Mouse (Mus musculus) neural tube, embryonic 15.5 days (tissue): ENCODE results near the gene Med23. TPM values are rescaled to one million over a fixed set of nuclear protein-coding genes. Genes with fewer than 3 reads are reported as not detected.

ENCODE experiments used
- ATAC-seq: fragments of 200-750 bp; cut with Nextera tagmentation; 2 replicates; pipeline ENCODE4 v1.8.0; 2017; ENCODE audit warnings: mild to moderate bottlenecking, moderate TSS enrichment, moderate library complexity; ENCODE audit not compliant: low FRiP score
- H3K27ac ChIP-seq: fragments of 300-500 bp; sonication (generic); replicated peaks from 2 replicates; pipeline ENCODE4 v1.5.1; 2015; ENCODE audit warnings: mild to moderate bottlenecking, inconsistent platforms
- H3K27me3 ChIP-seq: fragments of 300-500 bp; sonication (generic); replicated peaks from 2 replicates; pipeline ENCODE4 v1.6.1; 2015; ENCODE audit warnings: inconsistent platforms
- H3K36me3 ChIP-seq: fragments of 300-500 bp; sonication (generic); 2 replicates; pipeline ENCODE4 v1.6.1; 2015; ENCODE audit warnings: inconsistent platforms
- H3K4me1 ChIP-seq: fragments of 300-500 bp; sonication (generic); 2 replicates; pipeline ENCODE4 v1.6.1; 2015; ENCODE audit warnings: inconsistent platforms
- H3K4me2 ChIP-seq: fragments of 300-500 bp; sonication (generic); 2 replicates; pipeline ENCODE4 v1.6.1; 2015; ENCODE audit warnings: inconsistent platforms, mild to moderate bottlenecking, moderate library complexity
- H3K4me3 ChIP-seq: fragments of 300-500 bp; sonication (generic); replicated peaks from 2 replicates; pipeline ENCODE4 v1.5.1; 2015; ENCODE audit warnings: mild to moderate bottlenecking, inconsistent platforms
- H3K9ac ChIP-seq: fragments of 300-500 bp; sonication (generic); replicated peaks from 2 replicates; pipeline ENCODE4 v1.6.1; 2015; ENCODE audit warnings: mild to moderate bottlenecking, inconsistent platforms
- H3K9me3 ChIP-seq: fragments of 300-500 bp; sonication (generic); replicated peaks from 2 replicates; pipeline ENCODE4 v1.6.1; 2016; ENCODE audit warnings: inconsistent platforms
- WGBS: fragments of 180-500 bp; shearing (Covaris S2); methylation state at CpG from one replicate; pipeline ENCODE4 v1.1.7; 2015; ENCODE audit warnings: mixed read lengths; 5-methylcytosine and 5-hydroxymethylcytosine counted together
- polyA plus RNA-seq: library from polyadenylated mRNA; unstranded; fragments of >200 nt; fragmentation: Nextera tagmentation; extraction: Ambion mirVana; gene quantifications from 2 replicates; pipeline ENCODE4 v1.2.1, GENCODE M21; 2015

Med23 gene
- polyA plus RNA-seq, 1 experiment from 2014 or later: 21.6 TPM

GRCm38 (mm10) chr10:24888343-24888742, 18.6 kb downstream of the Med23 start:
- Histone ChIP-seq H3K27ac (no peak overlapping the region), H3K36me3 (peaks cover 66% of the 10 kb centered on the region), H3K27me3 (no peaks in the 10 kb centered on the region), H3K9ac (no peak overlapping the region), H3K4me3 (no peak overlapping the region), H3K9me3 (no peaks in the 10 kb centered on the region), H3K4me2 (no peak overlapping the region), H3K4me1 (no peaks in the 10 kb centered on the region)
- ATAC-seq: no peak
- 98% methylated on average over 7 of the region's 7 CpGs for WGBS

- no peaks in the 10 kb centered on the region for H3K4me1 ChIP-seq
- H3K36me3 ChIP-seq: peaks cover 79% of the 10 kb centered on the region
- no peaks in the 10 kb centered on the region for H3K9me3 ChIP-seq
- no peak overlapping the region for H3K4me2 ChIP-seq
- no peak overlapping the region for H3K27ac ChIP-seq
- no peak for ATAC-seq
- WGBS: 89% methylated on average over 8 of the region's 8 CpGs
- H3K4me3 ChIP-seq: no peak overlapping the region
- H3K9ac ChIP-seq: no peak overlapping the region
- no peaks in the 10 kb centered on the region for H3K27me3 ChIP-seq
Observed at GRCm38 (mm10) chr10:24895927-24896326, 26.1 kb downstream of the Med23 start.

GRCm38 (mm10) chr10:24905627-24906026, 35.8 kb downstream of the Med23 start:
- H3K9me3 ChIP-seq: no peaks in the 10 kb centered on the region
- H3K4me1 ChIP-seq: no peaks in the 10 kb centered on the region
- ATAC-seq: no peak
- no peak overlapping the region for H3K4me2 ChIP-seq
- no peak overlapping the region for H3K9ac ChIP-seq
- no peaks in the 10 kb centered on the region for H3K27me3 ChIP-seq
- no peak overlapping the region for H3K27ac ChIP-seq
- H3K36me3 ChIP-seq: peaks cover 95% of the 10 kb centered on the region
- WGBS: 96% methylated on average over 10 of the region's 10 CpGs
- H3K4me3 ChIP-seq: no peak overlapping the region

GRCm38 (mm10) chr10:24911199-24911598, 41.4 kb downstream of the Med23 start:
- peaks cover 87% of the 10 kb centered on the region for H3K36me3 ChIP-seq
- H3K4me3 ChIP-seq: no peak overlapping the region
- WGBS: 93% methylated on average over 8 of the region's 8 CpGs

GRCm38 (mm10) chr10:24912576-24912975, 42.8 kb downstream of the Med23 start:
- WGBS: 94% methylated on average over 14 of the region's 14 CpGs
- Histone ChIP-seq H3K4me3 (no peak overlapping the region), H3K36me3 (peaks cover 74% of the 10 kb centered on the region), H3K9me3 (no peaks in the 10 kb centered on the region), H3K4me1 (no peaks in the 10 kb centered on the region), H3K9ac (no peak overlapping the region), H3K27me3 (no peaks in the 10 kb centered on the region), H3K27ac (no peak overlapping the region), H3K4me2 (no peak overlapping the region)
- ATAC-seq: no peak

More at GRCm38 (mm10) chr10:24911199-24911598, 41.4 kb downstream of the Med23 start:
- Histone ChIP-seq H3K9ac (no peak overlapping the region), H3K4me1 (no peaks in the 10 kb centered on the region), H3K27ac (no peak overlapping the region), H3K4me2 (no peak overlapping the region), H3K27me3 (no peaks in the 10 kb centered on the region), H3K9me3 (no peaks in the 10 kb centered on the region)
- no peak for ATAC-seq

GRCm38 (mm10) chr10:24915486-24915885, 45.7 kb downstream of the Med23 start:
- ATAC-seq: no peak
- Histone ChIP-seq H3K4me2 (no peak overlapping the region), H3K9ac (no peak overlapping the region), H3K4me1 (no peaks in the 10 kb centered on the region), H3K27me3 (no peaks in the 10 kb centered on the region), H3K4me3 (no peak overlapping the region), H3K36me3 (peaks cover 46% of the 10 kb centered on the region), H3K9me3 (no peaks in the 10 kb centered on the region), H3K27ac (no peak overlapping the region)
- 91% methylated on average over 6 of the region's 6 CpGs for WGBS

- Histone ChIP-seq H3K36me3 (no peaks in the 10 kb centered on the region), H3K27me3 (no peaks in the 10 kb centered on the region), H3K9me3 (no peaks in the 10 kb centered on the region), H3K9ac (no peak overlapping the region), H3K4me1 (peaks cover 10% of the 10 kb centered on the region; the same call in 1 of the 2 replicates), H3K4me3 (no peak overlapping the region), H3K27ac (no peak overlapping the region), H3K4me2 (no peak overlapping the region)
- 89% methylated on average over 4 of the region's 4 CpGs for WGBS
- no peak for ATAC-seq
Observed at GRCm38 (mm10) chr10:24922977-24923376, 53.2 kb downstream of the Med23 start.

GRCm38 (mm10) chr10:24924296-24924695, 54.5 kb downstream of the Med23 start:
- H3K4me1 ChIP-seq: peaks cover 10% of the 10 kb centered on the region; the same call in 1 of the 2 replicates
- no peaks in the 10 kb centered on the region for H3K36me3 ChIP-seq
- H3K4me2 ChIP-seq: no peak overlapping the region
- no peak overlapping the region for H3K4me3 ChIP-seq
- H3K27ac ChIP-seq: no peak overlapping the region
- H3K27me3 ChIP-seq: no peaks in the 10 kb centered on the region
- no peak for ATAC-seq
- WGBS: 79% methylated on average over 3 of the region's 3 CpGs
- no peaks in the 10 kb centered on the region for H3K9me3 ChIP-seq
- no peak overlapping the region for H3K9ac ChIP-seq

GRCm38 (mm10) chr10:24926380-24926779, 56.6 kb downstream of the Med23 start:
- H3K9ac ChIP-seq: no peak overlapping the region
- H3K36me3 ChIP-seq: no peaks in the 10 kb centered on the region
- no peak overlapping the region for H3K4me3 ChIP-seq
- H3K27ac ChIP-seq: no peak overlapping the region
- WGBS: 12% methylated on average over 10 of the region's 10 CpGs
- H3K9me3 ChIP-seq: no peaks in the 10 kb centered on the region
- peaks cover 10% of the 10 kb centered on the region; the same call in 1 of the 2 replicates for H3K4me1 ChIP-seq
- H3K4me2 ChIP-seq: peak overlapping the region; percentile 5; the same call in 1 of the 2 replicates
- no peaks in the 10 kb centered on the region for H3K27me3 ChIP-seq
- peak; percentile 79; the same call in 1 of the 2 replicates for ATAC-seq

- Histone ChIP-seq H3K4me2 (peak within 1 kb of the TSS; percentile 25), H3K4me3 (no peak within 1 kb of the TSS), H3K27ac (no peak within 1 kb of the TSS), H3K36me3 (no peaks in the 10 kb centered on the region), H3K9me3 (no peaks in the 10 kb centered on the region), H3K4me1 (peaks cover 10% of the 10 kb centered on the region; the same call in 1 of the 2 replicates), H3K27me3 (no peaks in the 10 kb centered on the region), H3K9ac (no peak within 1 kb of the TSS)
- peak; percentile 18; the same call in 1 of the 2 replicates for ATAC-seq
- 40% methylated on average over 14 of the region's 14 CpGs for WGBS
Observed at GRCm38 (mm10) chr10:24926962-24927720, 57.4 kb downstream of the Med23 start, which contains the start of gene Arg1. Gene Arg1 (minus strand): TSS chr10:24927484.

GRCm38 (mm10) chr10:24928072-24928471, 58.3 kb downstream of the Med23 start:
- 15% methylated on average over 12 of the region's 12 CpGs for WGBS
- Histone ChIP-seq H3K9me3 (no peaks in the 10 kb centered on the region), H3K4me2 (peak overlapping the region; percentile 17; the same call in 1 of the 2 replicates), H3K4me3 (no peak overlapping the region), H3K4me1 (peaks cover 10% of the 10 kb centered on the region; the same call in 1 of the 2 replicates), H3K27me3 (no peaks in the 10 kb centered on the region), H3K9ac (no peak overlapping the region), H3K27ac (no peak overlapping the region), H3K36me3 (no peaks in the 10 kb centered on the region)
- no peak for ATAC-seq

GRCm38 (mm10) chr10:24930143-24930542, 60.4 kb downstream of the Med23 start:
- no peaks in the 10 kb centered on the region for H3K9me3 ChIP-seq
- H3K36me3 ChIP-seq: no peaks in the 10 kb centered on the region
- no peak for ATAC-seq
- no peak overlapping the region for H3K9ac ChIP-seq
- H3K27ac ChIP-seq: no peak overlapping the region
- H3K27me3 ChIP-seq: no peaks in the 10 kb centered on the region
- 85% methylated on average over 6 of the region's 6 CpGs for WGBS
- peaks cover 10% of the 10 kb centered on the region; the same call in 1 of the 2 replicates for H3K4me1 ChIP-seq
- H3K4me3 ChIP-seq: no peak overlapping the region
- no peak overlapping the region for H3K4me2 ChIP-seq
